Mouse (Mus musculus) thymus, adult 2 months (tissue): ENCODE data around the gene Creg1. TPM values are rescaled to one million over a fixed set of nuclear protein-coding genes. Genes with fewer than 3 reads are reported as not detected.

ENCODE experiments used
- DNase-seq: peaks from one replicate; pipeline ENCODE4 v3.0.0; 2021
- H3K27ac ChIP-seq: fragments of 200-500 bp; 2 replicates; pipeline ENCODE4 v1.5.1; 2012; ENCODE audit warnings: low read length, control low read depth; ENCODE audit not compliant: control insufficient read depth, insufficient read depth
- H3K27me3 ChIP-seq: fragments of 200-500 bp; 2 replicates; pipeline ENCODE4 v1.6.1; 2012; ENCODE audit warnings: mild to moderate bottlenecking, low read length, moderate library complexity, mixed read lengths; ENCODE audit not compliant: control insufficient read depth, insufficient read depth
- H3K36me3 ChIP-seq: fragments of 200-500 bp; 2 replicates; pipeline ENCODE4 v1.6.1; 2012; ENCODE audit warnings: mild to moderate bottlenecking, low read length, moderate library complexity; ENCODE audit not compliant: control insufficient read depth, insufficient read depth
- H3K4me1 ChIP-seq: fragments of 200-500 bp; replicated peaks from 2 replicates; pipeline ENCODE4 v1.6.1; 2012; ENCODE audit warnings: low read length; ENCODE audit not compliant: control insufficient read depth, insufficient read depth
- H3K4me3 ChIP-seq: fragments of 200-500 bp; 2 replicates; pipeline ENCODE4 v1.5.1; 2012; ENCODE audit warnings: mild to moderate bottlenecking, low read length, control low read depth, moderate library complexity; ENCODE audit not compliant: control insufficient read depth, insufficient read depth
- CTCF ChIP-seq: fragments of 200-500 bp; IDR thresholded peaks from 2 replicates; pipeline ENCODE4 v1.5.1; 2012; ENCODE audit warnings: mild to moderate bottlenecking, control low read depth, low read length, moderate library complexity, borderline replicate concordance; ENCODE audit not compliant: control insufficient read depth, poor library complexity, insufficient read depth; ENCODE audit errors: extremely low read depth
- POLR2A ChIP-seq: fragments of 200-500 bp; IDR thresholded peaks from 2 replicates; pipeline ENCODE4 v1.6.1; 2012; ENCODE audit warnings: mild to moderate bottlenecking, low read length, control low read depth, moderate library complexity; ENCODE audit not compliant: control insufficient read depth, poor library complexity, insufficient read depth; ENCODE audit errors: extremely low read depth
- WGBS: fragments of 180-500 bp; shearing (Covaris S2); methylation state at CpG from one replicate; pipeline ENCODE4 v1.1.7; 2018; 5-methylcytosine and 5-hydroxymethylcytosine counted together
- polyA plus RNA-seq: library from polyadenylated mRNA; depleted of rRNA; stranded (reverse); fragments of >200 nt; gene quantifications from 2 replicates; pipeline ENCODE4 v1.2.3, GENCODE M21; 2012

Creg1 gene
- polyA plus RNA-seq, 1 experiment: 43.2 TPM

DNA sequence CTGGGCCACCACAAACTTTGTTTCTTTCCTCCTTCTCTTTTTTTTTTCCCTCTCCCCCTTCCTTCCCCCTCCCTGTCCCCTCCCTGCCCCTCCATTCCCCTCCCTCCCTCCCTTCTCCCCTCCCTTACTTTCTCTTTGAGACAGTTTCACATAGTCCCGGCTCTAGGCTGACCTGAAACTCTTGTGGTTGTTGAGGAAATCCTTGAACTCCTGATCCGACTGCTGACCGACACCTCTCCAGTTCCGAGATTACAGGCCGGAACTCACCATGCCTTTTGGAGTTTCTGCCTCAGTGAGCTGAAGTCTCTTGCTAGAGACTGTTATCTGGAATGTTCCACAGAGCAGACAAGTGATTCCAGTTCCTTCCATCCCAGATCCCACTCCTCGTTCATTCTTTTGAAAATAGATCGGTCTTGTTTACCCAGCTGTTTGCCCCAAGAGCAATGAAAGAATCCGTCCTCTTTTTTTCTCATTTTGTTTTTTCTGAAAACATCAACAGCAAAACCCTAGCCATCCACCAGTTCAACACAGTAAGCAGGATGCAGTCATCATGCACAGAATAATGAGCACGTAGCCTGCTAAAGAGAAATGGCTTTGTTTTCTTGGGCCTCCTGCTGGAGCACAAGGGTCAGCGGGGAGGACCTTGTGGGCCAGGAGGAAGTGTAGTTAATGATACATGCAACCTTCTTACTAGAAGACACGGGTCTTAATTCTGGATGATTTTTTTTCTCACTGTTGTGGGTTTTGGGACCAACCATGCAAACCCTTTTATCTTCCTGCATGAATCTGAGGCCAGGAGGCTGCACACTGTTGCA lies 39.1 kb upstream of the Creg1 start:
- 56% methylated on average over 11 of the region's 11 CpGs for WGBS
- no peak overlapping the region for H3K4me3 ChIP-seq
- no peaks in the 10 kb centered on the region for H3K36me3 ChIP-seq
- H3K27ac ChIP-seq: no peak overlapping the region
- no peak for DNase-seq
- peaks cover 17% of the 10 kb centered on the region for H3K4me1 ChIP-seq
- TF ChIP-seq CTCF: no peak
- TF ChIP-seq POLR2A: no peak
- H3K27me3 ChIP-seq: no peaks in the 10 kb centered on the region

DNA sequence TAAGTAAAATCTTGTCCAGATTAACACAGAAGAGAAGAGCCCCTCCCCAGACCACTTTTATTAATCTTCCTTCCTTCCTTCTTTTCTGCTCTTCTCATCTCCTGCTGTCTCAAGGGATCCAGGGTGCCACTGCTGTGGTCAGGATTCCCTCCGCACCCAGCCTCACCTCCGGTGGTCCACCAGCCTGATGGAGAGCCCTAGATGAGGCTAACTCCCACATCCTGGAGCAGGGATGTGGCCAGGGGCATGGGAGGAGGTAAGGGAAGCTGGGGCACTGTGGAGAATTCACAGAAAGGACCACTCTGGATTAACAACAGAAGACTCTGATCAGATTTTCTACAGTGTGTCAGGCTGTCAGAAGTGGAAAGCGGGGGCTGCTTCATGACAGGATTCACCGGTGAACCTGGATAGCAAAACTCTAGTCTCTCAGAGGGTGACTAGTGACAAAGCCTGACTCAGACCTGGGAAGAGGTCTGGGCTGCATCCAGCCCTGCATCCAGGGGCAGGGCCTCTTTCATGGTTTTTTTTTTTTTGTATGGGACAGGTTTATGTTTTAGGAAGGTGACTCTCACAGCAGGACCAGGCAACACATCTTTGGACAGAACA lies 38.4 kb upstream of the Creg1 start:
- no peaks in the 10 kb centered on the region for H3K36me3 ChIP-seq
- DNase-seq: no peak
- H3K4me1 ChIP-seq: peaks cover 19% of the 10 kb centered on the region
- no peak overlapping the region for H3K27ac ChIP-seq
- WGBS: 90% methylated on average over 4 of the region's 4 CpGs
- H3K27me3 ChIP-seq: no peaks in the 10 kb centered on the region
- H3K4me3 ChIP-seq: no peak overlapping the region
- no peak for TF ChIP-seq CTCF
- no peak for TF ChIP-seq POLR2A

DNA sequence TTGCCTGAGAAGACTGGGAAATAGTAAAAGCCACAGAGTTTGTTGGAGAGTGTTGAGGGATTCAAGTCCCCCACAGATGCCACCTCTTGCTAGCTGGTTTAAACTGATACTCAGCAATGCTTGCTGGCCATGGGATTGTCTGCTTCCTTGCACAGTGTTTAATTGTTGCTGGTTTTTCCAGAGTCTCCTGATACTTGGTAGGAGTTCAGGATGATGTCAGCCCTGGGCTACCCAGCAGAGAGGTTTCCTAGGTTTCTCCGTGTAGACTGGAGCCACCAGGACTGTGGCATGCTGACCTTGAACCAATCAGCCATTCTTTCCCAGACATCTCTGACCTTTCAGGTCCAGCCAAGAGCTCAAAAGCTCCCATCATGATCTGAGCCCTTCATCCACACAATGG lies 36.6 kb upstream of the Creg1 start:
- WGBS: 97% methylated on average over 1 of the region's 1 CpGs
- no peaks in the 10 kb centered on the region for H3K36me3 ChIP-seq
- DNase-seq: no peak
- no peak overlapping the region for H3K27ac ChIP-seq
- H3K4me3 ChIP-seq: no peak overlapping the region
- no peaks in the 10 kb centered on the region for H3K27me3 ChIP-seq
- H3K4me1 ChIP-seq: peaks cover 24% of the 10 kb centered on the region
- TF ChIP-seq POLR2A (no peak), CTCF (no peak)

DNA sequence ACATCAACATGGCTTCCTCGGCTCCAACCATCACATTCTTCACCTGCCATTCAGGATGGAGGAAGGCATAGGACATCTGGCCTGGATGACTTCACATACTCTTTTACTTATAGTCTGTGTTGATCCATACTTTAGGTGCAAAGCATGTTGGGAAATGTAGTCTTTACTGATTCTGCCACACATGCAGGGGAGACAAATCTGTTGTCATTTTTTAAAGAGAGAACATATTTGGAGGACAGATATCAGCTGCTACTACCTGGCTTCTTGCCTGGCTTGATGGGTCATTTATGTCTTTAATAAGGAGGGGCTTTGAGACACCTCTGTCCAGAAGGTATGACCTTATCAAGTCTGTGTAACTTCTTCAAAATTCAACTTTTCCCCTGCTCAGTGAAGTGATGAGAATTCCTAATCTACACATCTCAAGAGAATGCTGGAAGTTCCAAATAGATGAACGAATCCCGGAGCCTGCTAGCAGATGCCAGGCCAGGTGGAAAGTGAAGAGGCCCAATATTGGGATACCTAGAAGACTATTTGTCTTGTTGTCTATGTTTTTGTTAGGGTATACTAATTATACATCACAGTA lies 35.4 kb upstream of the Creg1 start:
- Histone ChIP-seq H3K4me1 (peaks cover 24% of the 10 kb centered on the region), H3K27ac (no peak overlapping the region), H3K36me3 (no peaks in the 10 kb centered on the region), H3K27me3 (no peaks in the 10 kb centered on the region), H3K4me3 (no peak overlapping the region)
- WGBS: 96% methylated on average over 3 of the region's 3 CpGs
- DNase-seq: no peak
- TF ChIP-seq CTCF (no peak), POLR2A (no peak)

DNA sequence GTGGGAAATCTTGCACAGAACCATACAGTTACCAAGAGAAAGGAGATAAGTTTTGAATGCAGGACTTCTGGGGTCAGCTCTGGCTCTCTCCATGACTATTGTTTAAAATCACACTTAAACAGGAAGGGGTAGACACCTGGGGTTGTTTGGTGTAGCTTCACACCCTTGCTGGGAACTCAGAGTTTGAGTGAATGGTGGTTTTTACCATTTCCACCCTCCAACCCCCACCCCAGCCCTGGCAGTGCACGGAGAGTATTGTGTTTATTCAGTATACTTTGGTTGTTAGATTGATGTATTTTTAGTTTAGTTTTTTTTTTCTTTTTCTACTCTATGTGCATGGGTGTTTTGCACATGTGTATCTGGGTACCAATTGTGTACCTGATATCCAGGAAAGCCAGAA lies 33.4 kb upstream of the Creg1 start:
- peak; percentile 60 for DNase-seq
- no peaks in the 10 kb centered on the region for H3K27me3 ChIP-seq
- H3K4me1 ChIP-seq: peaks cover 21% of the 10 kb centered on the region
- 7% methylated on average over 1 of the region's 1 CpGs for WGBS
- no peak overlapping the region for H3K4me3 ChIP-seq
- no peak overlapping the region for H3K27ac ChIP-seq
- no peaks in the 10 kb centered on the region for H3K36me3 ChIP-seq
- no peak for TF ChIP-seq CTCF
- TF ChIP-seq POLR2A: no peak

DNA sequence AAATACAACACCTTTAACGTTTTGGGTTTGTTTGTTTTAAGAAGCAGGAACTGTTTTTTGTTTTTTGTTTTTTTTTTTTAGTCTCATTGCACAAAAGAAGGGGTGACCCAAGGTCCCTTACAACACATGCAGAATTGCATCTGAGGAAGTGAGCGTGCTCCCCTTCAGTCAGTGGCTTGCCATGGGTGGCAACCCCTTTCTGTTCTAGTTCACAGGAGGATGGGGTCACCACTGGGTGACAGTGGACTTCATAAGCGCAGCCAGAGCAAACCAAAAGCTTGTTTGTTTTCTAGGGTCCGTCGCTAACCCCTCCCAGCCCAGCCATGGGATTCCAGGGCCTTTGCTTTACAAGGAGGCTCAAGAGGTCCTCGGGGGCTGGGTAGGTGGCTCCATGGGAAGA lies 32.0 kb upstream of the Creg1 start:
- H3K27ac ChIP-seq: no peak overlapping the region
- 94% methylated on average over 6 of the region's 6 CpGs for WGBS
- no peaks in the 10 kb centered on the region for H3K27me3 ChIP-seq
- no peaks in the 10 kb centered on the region for H3K36me3 ChIP-seq
- H3K4me1 ChIP-seq: peaks cover 19% of the 10 kb centered on the region
- no peak for DNase-seq
- H3K4me3 ChIP-seq: no peak overlapping the region
- TF ChIP-seq CTCF (no peak), POLR2A (no peak)
